Mouse (Mus musculus) c-Kit-positive CD71-positive TER-119-positive erythroid progenitor cells, embryonic 14.5 days (primary cell): ENCODE data around the gene Wt1.

Experiments
- DNase-seq: peaks from one replicate; pipeline ENCODE4 v3.0.0-alpha.2; 2013; ENCODE audit warnings: low spot score

The Wt1 gene

GRCm38 (mm10) chr2:105126691-105127530, 582 bp downstream of the Wt1 start:
- DNase-seq, result no peak

DNA sequence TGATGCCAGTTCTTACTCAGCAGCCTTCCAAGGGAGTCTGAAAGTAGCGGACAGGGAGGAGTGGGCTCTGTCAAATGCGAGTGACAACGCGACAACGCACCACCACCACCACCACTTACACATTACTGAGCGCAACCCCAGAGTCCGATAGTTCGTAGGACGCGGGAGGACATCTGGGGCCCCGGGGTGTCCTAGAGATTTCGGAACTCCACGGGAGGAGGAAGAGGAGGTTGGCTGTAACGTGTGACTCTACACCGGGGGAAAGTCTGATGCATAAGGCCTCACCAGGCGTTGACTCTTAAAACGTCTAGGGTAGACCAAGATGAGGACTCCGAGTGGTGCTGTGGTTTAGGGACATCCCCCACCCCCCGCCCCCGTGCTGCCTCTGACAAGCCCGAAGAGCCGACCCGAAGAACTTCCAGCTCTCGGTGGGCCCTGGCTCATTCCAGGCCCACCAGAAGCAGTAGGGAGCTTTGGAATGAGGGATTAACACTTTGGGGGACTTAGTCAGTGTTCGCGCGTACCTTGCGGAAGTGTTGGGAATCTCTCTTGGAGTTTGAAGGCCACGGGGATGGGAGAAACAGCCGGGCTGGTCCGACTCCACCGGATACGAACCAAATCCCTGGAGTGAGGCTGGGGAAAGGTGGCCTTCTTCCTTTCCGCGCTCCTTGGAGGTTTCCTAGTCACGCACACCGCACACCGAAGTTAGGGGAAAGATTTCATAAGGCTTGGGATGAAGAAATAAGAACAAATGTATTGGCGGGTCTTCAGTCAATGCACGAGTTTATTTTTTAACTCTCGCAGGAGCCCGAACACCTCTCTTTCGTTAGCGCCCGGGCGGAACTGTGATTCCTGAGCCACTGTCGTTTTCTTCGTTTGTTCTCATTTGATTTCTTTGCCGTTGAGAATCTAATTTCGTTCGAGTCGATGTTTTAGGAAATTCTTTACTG, 1.5 kb downstream of the Wt1 start:
- DNase-seq, result no peak

DNA sequence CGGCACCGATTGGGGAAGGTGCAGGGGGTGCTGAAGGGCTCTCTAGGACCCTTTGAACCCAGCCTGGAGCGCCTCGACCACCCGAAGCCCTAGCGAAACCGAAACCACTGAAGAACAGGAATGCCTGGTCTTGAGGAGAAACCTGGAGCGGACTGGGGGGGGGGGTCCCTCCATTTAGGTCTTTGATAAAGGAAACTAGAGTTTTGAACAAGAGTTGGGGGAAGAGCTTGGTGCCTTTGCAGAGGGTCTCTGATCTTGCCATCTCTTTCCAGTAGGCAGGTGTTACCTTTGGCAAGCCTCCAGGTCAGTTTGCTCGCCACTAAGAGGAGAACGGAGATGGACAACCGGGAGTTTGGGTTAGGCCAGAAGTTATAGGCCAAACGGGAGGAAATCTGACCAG, 2.2 kb downstream of the Wt1 start:
- DNase-seq, result no peak

DNA sequence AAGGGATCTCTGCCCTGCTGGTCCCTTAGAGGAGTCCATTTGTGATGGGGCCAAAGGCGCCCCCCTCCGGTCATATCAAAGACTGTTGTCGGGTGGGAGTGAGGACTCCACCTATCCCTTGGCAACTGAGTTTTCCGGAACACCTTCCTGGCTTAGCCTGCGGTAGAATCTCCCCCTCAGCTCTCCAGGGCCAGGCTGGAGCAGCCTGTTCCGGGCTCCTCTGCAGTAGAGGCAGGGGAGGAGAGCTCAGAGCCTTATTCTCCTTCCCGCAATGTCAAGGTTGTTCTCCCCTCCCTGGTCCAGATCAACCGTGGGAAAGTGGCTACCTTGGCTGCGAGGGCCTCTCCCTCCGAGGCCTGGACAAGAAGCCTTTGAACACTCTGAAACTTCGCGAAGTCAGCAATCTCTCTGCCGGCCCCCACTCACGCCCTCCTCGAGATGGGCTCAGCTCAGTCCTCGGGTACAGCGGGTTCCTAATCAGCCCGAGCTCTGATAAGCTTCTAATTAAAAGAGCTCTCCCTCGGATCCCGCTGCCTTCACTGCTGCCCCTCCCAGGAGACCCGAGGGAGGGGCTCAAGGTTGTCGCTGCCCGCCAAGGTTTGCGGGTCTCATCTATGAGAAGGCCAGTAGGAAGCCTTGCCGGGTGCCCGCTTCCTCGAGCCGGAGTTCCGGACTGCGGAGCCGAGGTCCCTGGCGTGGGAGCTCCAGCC, 4.2 kb downstream of the Wt1 start:
- DNase-seq, result peak; percentile 4

DNA sequence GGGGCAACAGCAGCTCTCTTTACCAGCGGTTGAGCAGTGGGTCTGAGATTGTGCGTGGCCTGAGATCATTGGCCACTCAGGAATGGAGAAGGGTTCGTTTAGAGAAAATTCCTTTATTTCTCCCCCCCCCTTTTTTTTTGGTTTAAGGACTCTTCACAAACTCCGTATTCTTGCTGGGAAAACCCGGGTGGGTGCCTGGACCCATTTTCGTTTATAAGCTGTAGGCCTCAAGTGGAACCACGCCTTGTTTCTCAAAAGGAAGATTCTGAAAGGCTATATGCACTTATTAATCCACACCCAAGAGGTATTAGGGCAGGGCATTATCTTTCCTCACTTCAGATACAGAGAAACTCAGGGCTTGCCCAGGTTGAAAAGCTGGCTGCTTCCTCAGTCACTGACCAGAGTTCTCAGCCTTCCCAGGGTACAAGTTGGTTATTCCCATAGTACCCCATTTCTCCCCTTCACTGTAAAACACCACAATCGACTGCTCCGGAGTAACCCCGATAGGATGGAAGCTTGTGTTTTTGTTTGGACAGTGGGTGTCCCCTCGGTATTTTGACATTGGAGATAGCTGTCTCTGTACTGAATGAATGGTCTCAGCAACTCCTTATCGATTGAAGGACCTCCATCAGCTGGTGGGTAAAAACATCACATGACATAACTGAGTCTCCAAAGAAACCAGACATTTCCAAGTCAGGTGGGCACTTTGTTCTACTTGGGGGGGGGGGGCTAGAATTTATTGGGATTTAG, 4.9 kb downstream of the Wt1 start:
- no peak for DNase-seq

- DNase-seq, result no peak
These were observed 5.4 kb downstream of the Wt1 start for GRCm38 (mm10) chr2:105131811-105132100.

GRCm38 (mm10) chr2:105132300-105132699, 6.0 kb downstream of the Wt1 start:
- DNase-seq, result no peak

DNA sequence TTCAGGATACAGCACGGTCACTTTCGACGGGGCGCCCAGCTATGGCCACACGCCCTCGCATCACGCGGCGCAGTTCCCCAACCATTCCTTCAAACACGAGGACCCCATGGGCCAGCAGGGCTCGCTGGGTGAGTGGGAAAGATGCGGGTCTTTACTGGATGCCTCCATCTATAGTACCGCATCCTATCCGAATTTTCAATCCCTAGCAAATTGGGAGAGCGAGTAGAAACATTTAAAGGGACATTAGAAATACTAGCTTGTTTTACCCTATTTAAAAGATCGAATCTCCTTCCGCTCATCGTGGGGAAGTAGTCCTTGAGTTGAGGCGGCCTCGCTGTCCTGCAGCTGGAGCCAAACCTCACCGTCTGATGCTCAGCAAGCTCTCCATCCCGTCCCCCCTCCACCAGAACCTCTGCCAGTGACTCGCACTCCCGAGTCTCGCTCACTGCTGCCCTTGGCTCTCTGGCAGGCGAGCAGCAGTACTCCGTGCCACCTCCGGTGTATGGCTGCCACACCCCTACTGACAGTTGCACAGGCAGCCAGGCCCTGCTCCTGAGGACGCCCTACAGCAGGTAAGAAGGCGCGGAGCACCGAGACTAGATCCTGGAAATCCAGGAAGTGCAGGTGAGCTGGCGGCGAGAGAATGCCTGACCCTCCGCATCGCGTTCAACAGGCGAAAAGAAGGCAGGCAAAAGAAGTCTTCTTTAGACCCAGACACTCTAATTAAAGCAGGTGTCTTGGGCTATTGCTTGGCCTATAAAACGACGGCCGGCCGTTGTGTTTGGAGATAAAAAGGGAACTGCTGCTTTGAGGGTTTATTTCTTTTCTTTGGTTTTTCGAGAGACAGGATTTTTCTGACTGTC, 6.8 kb downstream of the Wt1 start:
- no peak for DNase-seq

GRCm38 (mm10) chr2:105134296-105134695, 8.0 kb downstream of the Wt1 start:
- DNase-seq, result no peak

GRCm38 (mm10) chr2:105139471-105139870, 13.1 kb downstream of the Wt1 start:
- DNase-seq, result no peak

GRCm38 (mm10) chr2:105141371-105141770, 15.0 kb downstream of the Wt1 start:
- DNase-seq, result no peak

- DNase-seq, result no peak
These were observed 17.4 kb downstream of the Wt1 start for GRCm38 (mm10) chr2:105143731-105144130.

GRCm38 (mm10) chr2:105151544-105151943, 25.2 kb downstream of the Wt1 start:
- DNase-seq, result no peak

- DNase-seq, result no peak
These were observed 26.7 kb downstream of the Wt1 start for GRCm38 (mm10) chr2:105153046-105153445.

DNA sequence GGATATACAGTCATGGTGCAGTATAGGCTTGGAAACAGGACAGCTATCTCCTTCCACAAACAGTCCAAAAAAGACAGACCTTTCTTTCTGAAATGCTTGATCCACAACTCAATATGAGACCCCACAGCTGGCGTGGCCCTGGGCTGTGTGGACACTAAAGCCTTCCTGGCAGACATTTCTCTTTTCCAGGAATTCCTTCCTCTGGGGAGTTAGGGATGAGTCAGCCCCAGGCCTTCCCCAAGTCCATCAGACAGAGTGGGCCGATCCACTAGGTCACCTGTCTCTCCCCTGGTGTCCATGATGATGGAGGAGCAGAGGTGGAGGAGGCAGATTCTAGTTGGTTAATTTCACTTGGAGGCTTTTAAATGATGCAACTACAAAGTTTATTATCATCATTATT, 34.6 kb downstream of the Wt1 start:
- DNase-seq, result no peak

DNA sequence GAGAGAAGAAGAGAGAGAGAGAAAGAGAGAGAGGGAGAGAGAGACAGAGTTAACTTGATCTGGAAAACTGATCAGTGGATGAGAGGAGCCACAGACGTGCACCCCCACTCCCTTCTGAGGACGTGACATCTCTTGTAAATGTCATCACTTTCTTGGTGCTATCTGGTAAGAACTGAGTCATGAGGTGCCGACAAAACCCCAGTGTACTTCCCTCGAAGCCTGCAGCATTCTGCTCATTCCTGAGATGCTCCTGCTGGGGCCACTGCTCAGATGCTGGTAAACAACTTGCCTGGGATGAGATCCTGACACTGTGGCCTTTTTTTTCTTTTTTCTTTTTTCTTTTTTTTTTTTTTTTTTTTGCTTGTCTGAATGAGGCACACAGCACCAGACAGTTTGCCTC, 36.4 kb downstream of the Wt1 start:
- DNase-seq, result no peak

DNA sequence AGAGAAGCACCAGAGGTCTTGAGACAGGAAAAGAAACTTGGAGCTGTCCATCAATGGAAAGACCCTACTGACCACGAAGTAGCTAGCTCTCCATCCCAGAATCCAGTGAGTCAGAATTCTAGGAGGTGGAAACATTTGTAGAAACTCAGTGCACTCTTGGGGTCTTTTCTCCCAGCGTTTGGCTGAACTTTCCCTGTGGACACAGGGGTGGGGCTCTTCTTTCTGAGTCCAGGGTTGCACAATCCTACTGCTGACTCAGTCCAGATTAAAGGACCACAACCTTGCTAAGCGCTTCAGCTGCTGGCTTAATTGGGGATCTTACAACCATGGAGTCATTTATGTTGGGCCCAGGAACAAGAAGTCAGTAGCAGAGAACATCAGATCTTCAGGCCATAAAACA, 41.8 kb downstream of the Wt1 start:
- no peak for DNase-seq

GRCm38 (mm10) chr2:105174254-105174653, 47.9 kb downstream of the Wt1 start:
- no peak for DNase-seq

- no peak for DNase-seq
These were observed 52.5 kb downstream of the Wt1 start for GRCm38 (mm10) chr2:105178871-105179270.

DNA sequence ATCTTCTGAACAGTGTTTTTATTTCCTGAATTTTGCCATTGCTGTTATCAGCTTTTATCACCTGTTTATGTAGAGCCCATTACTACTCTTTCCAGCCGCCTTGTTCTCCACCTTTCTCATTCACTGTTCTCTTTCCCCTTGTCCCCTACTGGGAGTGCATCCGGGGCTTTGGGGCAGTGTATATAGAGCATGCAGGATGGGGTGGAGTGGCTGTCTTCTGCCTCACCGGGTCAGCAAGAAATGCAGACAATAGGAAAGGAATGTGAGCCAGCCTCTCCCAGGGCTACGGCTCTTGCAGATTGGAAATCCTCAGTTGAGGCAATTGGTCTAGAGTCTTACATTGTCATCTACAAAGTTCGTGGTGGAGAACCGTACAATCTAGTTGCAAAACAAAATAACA, 56.2 kb downstream of the Wt1 start:
- no peak for DNase-seq

DNA sequence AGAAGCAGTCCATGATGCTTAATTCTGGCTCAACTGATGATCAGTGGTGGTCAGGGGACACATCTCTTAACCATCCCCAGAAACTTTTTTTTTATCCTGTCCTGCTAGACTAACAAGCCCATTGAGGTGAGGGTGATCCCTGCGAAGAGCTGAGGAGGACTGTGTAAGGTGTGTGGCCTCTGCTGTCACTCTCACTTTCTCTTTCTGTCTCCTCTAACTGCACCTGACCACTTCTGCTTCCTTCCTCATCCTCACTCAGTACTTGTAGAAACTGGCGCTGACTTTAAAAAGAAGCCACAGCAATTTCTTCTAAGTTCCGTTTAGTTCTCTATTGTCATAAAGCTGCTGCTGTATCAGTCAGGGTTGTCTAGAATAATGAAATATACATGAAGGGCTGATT, 58.8 kb downstream of the Wt1 start:
- no peak for DNase-seq
